Mouse (Mus musculus) forebrain, embryonic 10.5 days (tissue): ENCODE measurements at regions not wholly inside any gene's neighbourhood (a gene's known extent, or its start where the extent isn't known, plus 50 kb on each side); places are given as distances from the start of the nearest gene placed in this dataset.

ENCODE experiments used
- DNase-seq: peaks from one replicate; pipeline ENCODE4 v3.0.0-alpha.2; 2017; ENCODE audit warnings: low spot score; ENCODE audit errors: extremely low spot score
- H3K27ac ChIP-seq: fragments of 300-500 bp; sonication (generic); 2 replicates; pipeline ENCODE4 v1.5.1; 2016; ENCODE audit warnings: mild to moderate bottlenecking
- H3K27me3 ChIP-seq: fragments of 300-500 bp; sonication (generic); 2 replicates; pipeline ENCODE4 v1.6.1; 2016; ENCODE audit warnings: mild to moderate bottlenecking; ENCODE audit not compliant: poor library complexity, severe bottlenecking
- H3K36me3 ChIP-seq: fragments of 300-500 bp; sonication (generic); replicated peaks from 2 replicates; pipeline ENCODE4 v1.6.1; 2016; ENCODE audit warnings: mild to moderate bottlenecking, moderate library complexity
- H3K4me1 ChIP-seq: fragments of 300-500 bp; sonication (generic); 2 replicates; pipeline ENCODE4 v1.6.1; 2016
- H3K4me3 ChIP-seq: fragments of 300-500 bp; sonication (generic); 2 replicates; pipeline ENCODE4 v1.5.1; 2016; ENCODE audit warnings: mild to moderate bottlenecking, moderate library complexity
- H3K9me3 ChIP-seq: fragments of 300-500 bp; sonication (generic); 2 replicates; pipeline ENCODE4 v1.6.1; 2016; ENCODE audit warnings: mild to moderate bottlenecking, moderate library complexity
- WGBS: fragments of 180-500 bp; shearing (Covaris S2); methylation state at CpG from one replicate; pipeline ENCODE4 v1.1.7; 2016; 5-methylcytosine and 5-hydroxymethylcytosine counted together

- DNase-seq: peak; percentile 66
- H3K27me3 ChIP-seq: peaks cover 8% of the 10 kb centered on the region
- H3K4me3 ChIP-seq: no peak overlapping the region
- 50% methylated on average over 5 of the region's 5 CpGs for WGBS
- peaks cover 86% of the 10 kb centered on the region for H3K4me1 ChIP-seq
- no peaks in the 10 kb centered on the region for H3K9me3 ChIP-seq
- H3K27ac ChIP-seq: peak overlapping the region; percentile 79
- H3K36me3 ChIP-seq: no peaks in the 10 kb centered on the region
These were observed 392.0 kb downstream of the Sox9 start for GRCm38 (mm10) chr11:113174011-113174507.

GRCm38 (mm10) chr11:113175323-113175722 is 393.3 kb downstream of the Sox9 start:
- no peaks in the 10 kb centered on the region for H3K9me3 ChIP-seq
- DNase-seq: peak; percentile 47
- no peak overlapping the region for H3K27ac ChIP-seq
- no peaks in the 10 kb centered on the region for H3K36me3 ChIP-seq
- no peak overlapping the region for H3K4me3 ChIP-seq
- peaks cover 88% of the 10 kb centered on the region for H3K4me1 ChIP-seq
- H3K27me3 ChIP-seq: peaks cover 14% of the 10 kb centered on the region
- WGBS: 34% methylated on average over 6 of the region's 6 CpGs

GRCm38 (mm10) chr11:113176183-113176582 is 394.2 kb downstream of the Sox9 start:
- Histone ChIP-seq H3K27me3 (peaks cover 14% of the 10 kb centered on the region), H3K4me1 (peaks cover 88% of the 10 kb centered on the region), H3K27ac (peak overlapping the region; percentile 68)

GRCm38 (mm10) chr11:113178375-113178774 is 396.4 kb downstream of the Sox9 start:
- peak overlapping the region; percentile 51 for H3K27ac ChIP-seq
- no peaks in the 10 kb centered on the region for H3K36me3 ChIP-seq
- no peak overlapping the region for H3K4me3 ChIP-seq
- peaks cover 14% of the 10 kb centered on the region for H3K27me3 ChIP-seq
- WGBS: 85% methylated on average over 7 of the region's 7 CpGs
- H3K9me3 ChIP-seq: no peaks in the 10 kb centered on the region
- peaks cover 95% of the 10 kb centered on the region for H3K4me1 ChIP-seq
- no peak for DNase-seq

More at GRCm38 (mm10) chr11:113176183-113176582, 394.2 kb downstream of the Sox9 start:
- H3K4me3 ChIP-seq: no peak overlapping the region
- no peaks in the 10 kb centered on the region for H3K9me3 ChIP-seq
- WGBS: 29% methylated on average over 7 of the region's 7 CpGs
- H3K36me3 ChIP-seq: no peaks in the 10 kb centered on the region
- DNase-seq: peak; percentile 48

GRCm38 (mm10) chr11:113180008-113180407 is 398.0 kb downstream of the Sox9 start:
- Histone ChIP-seq H3K4me1 (peaks cover 97% of the 10 kb centered on the region), H3K4me3 (no peak overlapping the region), H3K27me3 (peaks cover 16% of the 10 kb centered on the region), H3K27ac (peak overlapping the region; percentile 63), H3K9me3 (no peaks in the 10 kb centered on the region), H3K36me3 (no peaks in the 10 kb centered on the region)
- DNase-seq: no peak
- WGBS: 86% methylated on average over 14 of the region's 14 CpGs

GRCm38 (mm10) chr11:113182083-113182861 is 400.2 kb downstream of the Sox9 start:
- peaks cover 97% of the 10 kb centered on the region for H3K4me1 ChIP-seq
- no peaks in the 10 kb centered on the region for H3K36me3 ChIP-seq
- H3K27ac ChIP-seq: peak overlapping the region; percentile 63; the same call in 1 of the 2 replicates
- H3K9me3 ChIP-seq: no peaks in the 10 kb centered on the region
- WGBS: 78% methylated on average over 13 of the region's 13 CpGs
- peaks cover 32% of the 10 kb centered on the region for H3K27me3 ChIP-seq
- H3K4me3 ChIP-seq: no peak overlapping the region
- no peak for DNase-seq

- DNase-seq: no peak
- WGBS: 63% methylated on average over 5 of the region's 5 CpGs
- H3K27ac ChIP-seq: peak overlapping the region; percentile 90
- peaks cover 98% of the 10 kb centered on the region for H3K4me1 ChIP-seq
- H3K9me3 ChIP-seq: no peaks in the 10 kb centered on the region
- peak overlapping the region; percentile 12; the same call in 1 of the 2 replicates for H3K4me3 ChIP-seq
- peaks cover 33% of the 10 kb centered on the region for H3K27me3 ChIP-seq
- no peaks in the 10 kb centered on the region for H3K36me3 ChIP-seq
These were observed 401.5 kb downstream of the Sox9 start for GRCm38 (mm10) chr11:113183556-113183955.

- no peak for DNase-seq
- 12% methylated on average over 9 of the region's 9 CpGs for WGBS
These were observed 402.1 kb downstream of the Sox9 start for GRCm38 (mm10) chr11:113184095-113184494.

GRCm38 (mm10) chr11:113187407-113187806 is 405.4 kb downstream of the Sox9 start:
- Histone ChIP-seq H3K4me3 (no peak overlapping the region), H3K36me3 (no peaks in the 10 kb centered on the region), H3K27me3 (peaks cover 28% of the 10 kb centered on the region), H3K4me1 (peaks cover 92% of the 10 kb centered on the region), H3K27ac (peak overlapping the region; percentile 90), H3K9me3 (no peaks in the 10 kb centered on the region)
- no peak for DNase-seq
- WGBS: 65% methylated on average over 8 of the region's 8 CpGs

More at GRCm38 (mm10) chr11:113184095-113184494, 402.1 kb downstream of the Sox9 start:
- Histone ChIP-seq H3K36me3 (no peaks in the 10 kb centered on the region), H3K27me3 (peaks cover 28% of the 10 kb centered on the region), H3K9me3 (no peaks in the 10 kb centered on the region), H3K27ac (peak overlapping the region; percentile 90), H3K4me3 (peak overlapping the region; percentile 12; the same call in 1 of the 2 replicates), H3K4me1 (peaks cover 98% of the 10 kb centered on the region)

- no peaks in the 10 kb centered on the region for H3K36me3 ChIP-seq
- 13% methylated on average over 4 of the region's 4 CpGs for WGBS
- H3K4me3 ChIP-seq: no peak overlapping the region
- DNase-seq: peak; percentile 61
- H3K27ac ChIP-seq: peak overlapping the region; percentile 90
- H3K9me3 ChIP-seq: no peaks in the 10 kb centered on the region
- H3K27me3 ChIP-seq: peaks cover 32% of the 10 kb centered on the region
- H3K4me1 ChIP-seq: peaks cover 88% of the 10 kb centered on the region
These were observed 406.4 kb downstream of the Sox9 start for GRCm38 (mm10) chr11:113188263-113188920.

GRCm38 (mm10) chr11:113190006-113190405 is 408.0 kb downstream of the Sox9 start:
- H3K9me3 ChIP-seq: no peaks in the 10 kb centered on the region; the same call in 1 of the 2 replicates
- no peak overlapping the region for H3K4me3 ChIP-seq
- DNase-seq: no peak
- H3K4me1 ChIP-seq: peaks cover 85% of the 10 kb centered on the region
- peak overlapping the region; percentile 90 for H3K27ac ChIP-seq
- WGBS: 90% methylated on average over 6 of the region's 6 CpGs
- peaks cover 30% of the 10 kb centered on the region for H3K27me3 ChIP-seq
- no peaks in the 10 kb centered on the region for H3K36me3 ChIP-seq

- peaks cover 28% of the 10 kb centered on the region for H3K27me3 ChIP-seq
These were observed 408.5 kb downstream of the Sox9 start for GRCm38 (mm10) chr11:113190520-113190919.

More at GRCm38 (mm10) chr11:113190520-113190919, 408.5 kb downstream of the Sox9 start:
- Histone ChIP-seq H3K4me1 (peaks cover 84% of the 10 kb centered on the region), H3K36me3 (no peaks in the 10 kb centered on the region), H3K9me3 (no peaks in the 10 kb centered on the region; the same call in 1 of the 2 replicates), H3K27ac (0 out of 2 replicates have a peak overlapping the region, but pooled peaks have one; percentile 36), H3K4me3 (no peak overlapping the region)
- 87% methylated on average over 4 of the region's 4 CpGs for WGBS
- no peak for DNase-seq
